Mouse (Mus musculus) E14TG2a.4 (cell line): Measurements from ENCODE around the gene Ttc28.

ENCODE experiments used
- CTCF ChIP-seq: conservative IDR thresholded peaks from 2 replicates; pipeline ENCODE4 v1.5.1; 2014; ENCODE audit warnings: low read length
- NANOG ChIP-seq: IDR thresholded peaks from 2 replicates; pipeline ENCODE4 v1.6.1; 2014; ENCODE audit warnings: borderline replicate concordance, low read length, mixed read lengths

- TF ChIP-seq CTCF, result no peak
- TF ChIP-seq NANOG, result no peak
Measured at GRCm38 (mm10) chr5:110831036-110831720, 48.4 kb upstream of the Ttc28 start.
